Mouse (Mus musculus) duodenum, adult 2 months (tissue): ENCODE measurements around the gene Ak7. TPM values are rescaled to one million over a fixed set of nuclear protein-coding genes. Genes with fewer than 3 reads are reported as not detected.

Experiments used
- polyA plus RNA-seq: library from polyadenylated mRNA; depleted of rRNA; stranded (reverse); fragments of >200 nt; gene quantifications from 2 replicates; pipeline ENCODE4 v1.2.3, GENCODE M21; 2012; ENCODE audit warnings: low replicate concordance; rRNA removed

Gene Ak7
- polyA plus RNA-seq, result 0.06 TPM in 1 of 2 replicates, not detected in the other

GRCm38 (mm10) chr12:105705799-105706487 lies at the start of gene Ak7:
TSS of gene Ak7 (plus strand) at chr12:105705976.

GRCm38 (mm10) chr12:105683933-105684901 lies 21.6 kb upstream of the Ak7 start, which contains the start of gene Gskip:
TSS of gene Gskip (plus strand) at chr12:105684829.

GRCm38 (mm10) chr12:105685001-105685691 lies 20.6 kb upstream of the Ak7 start, which contains the start of gene Atg2b:
TSS of gene Atg2b (minus strand) at chr12:105685211.

GRCm38 (mm10) chr12:105784196-105784999 lies 78.6 kb downstream of the Ak7 start, which contains the start of gene Papola:
TSS of gene Papola (plus strand) at chr12:105784694.

Other genes with a start within 250 kb of the Ak7 start
- 3.3 and 4.2 TPM in 2 replicates for gene Bdkrb2, start 142.8 kb upstream of the Ak7 start, polyA plus RNA-seq
- 0.54 and 0.64 TPM in 2 replicates for gene Bdkrb1, start 102.9 kb upstream of the Ak7 start, polyA plus RNA-seq
- 3.9 and 11.8 TPM in 2 replicates for gene Gskip, start 21.1 kb upstream of the Ak7 start, polyA plus RNA-seq
- gene Atg2b, start 20.8 kb upstream of the Ak7 start, polyA plus RNA-seq, result 5.8 and 6.8 TPM in 2 replicates
- gene Papola, start 78.7 kb downstream of the Ak7 start, polyA plus RNA-seq, result 14.3 and 28.1 TPM in 2 replicates